Mouse (Mus musculus): ENCODE measurements around the gene Plekha5.

The Plekha5 gene

DNA sequence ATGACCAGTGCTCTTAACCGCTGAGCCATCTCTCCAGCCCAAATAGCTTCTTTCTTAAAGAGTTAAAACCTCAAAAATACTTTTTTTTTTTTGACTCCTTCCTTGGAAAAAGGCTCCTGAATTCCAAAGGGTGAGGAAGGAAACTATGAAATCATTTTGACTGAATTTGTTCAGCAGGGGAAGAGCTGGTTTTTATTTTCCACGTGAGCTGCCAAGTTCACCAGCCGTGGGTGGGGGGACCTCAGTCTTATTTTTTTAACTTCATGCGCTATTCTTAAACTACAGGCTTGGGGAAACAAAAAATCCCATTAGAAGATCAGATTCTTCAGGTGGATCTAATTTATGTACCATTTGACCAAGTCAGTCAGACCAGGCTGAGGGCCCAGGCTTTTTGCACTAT, 187.4 kb downstream of the Plekha5 start:
- no peak for DNase-seq (ENCODE audit: low read depth, low spot score)

DNA sequence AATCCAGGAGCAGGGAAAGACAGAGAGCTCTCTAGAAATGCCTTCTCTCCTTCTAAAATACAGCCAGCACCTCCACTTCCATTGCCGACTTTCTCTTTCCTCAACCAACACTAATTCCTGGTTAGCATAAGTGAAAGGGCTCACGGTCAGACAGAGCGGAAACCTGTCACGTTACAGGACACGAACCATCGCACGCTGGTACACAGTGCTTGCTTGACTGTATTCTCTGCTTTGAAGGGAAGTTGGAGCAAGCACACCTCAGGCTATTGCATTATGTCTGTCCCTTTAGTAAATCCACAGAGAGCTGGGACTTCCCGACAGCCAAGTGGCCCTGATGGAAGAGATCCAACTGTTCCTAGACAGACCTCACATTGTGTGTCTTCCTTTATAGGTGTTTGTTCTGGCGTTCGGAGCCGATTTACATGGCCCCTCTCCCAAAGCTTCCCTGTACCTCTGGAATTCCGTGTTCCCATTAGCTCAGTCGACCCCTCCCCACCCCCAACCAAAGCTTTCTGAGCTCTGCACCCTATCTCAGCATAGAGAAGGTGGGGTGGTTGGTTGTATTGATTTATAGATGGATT, 188.1 kb downstream of the Plekha5 start:
- no peak for DNase-seq (ENCODE audit: low read depth, low spot score)

DNA sequence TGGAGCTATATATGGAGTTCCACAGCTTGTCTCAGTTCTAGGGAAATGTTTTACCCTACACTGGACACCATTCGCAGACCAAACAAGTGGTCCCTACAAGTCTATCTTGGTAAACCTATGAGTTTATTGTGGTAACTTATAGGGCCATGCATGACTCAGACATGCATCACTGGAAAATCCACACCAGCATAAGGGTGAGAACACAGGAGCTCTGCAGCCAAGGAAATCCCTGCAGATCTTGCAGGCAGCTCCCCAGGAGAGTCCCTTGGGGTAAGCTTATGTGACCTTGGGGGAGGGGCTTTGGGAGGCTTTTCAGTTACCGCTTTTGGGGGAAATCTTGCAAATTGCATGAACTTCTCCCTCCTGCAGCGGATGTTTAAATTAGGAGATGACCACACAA, 190.0 kb downstream of the Plekha5 start:
- DNase-seq (ENCODE audit: low read depth, low spot score) = no peak

DNA sequence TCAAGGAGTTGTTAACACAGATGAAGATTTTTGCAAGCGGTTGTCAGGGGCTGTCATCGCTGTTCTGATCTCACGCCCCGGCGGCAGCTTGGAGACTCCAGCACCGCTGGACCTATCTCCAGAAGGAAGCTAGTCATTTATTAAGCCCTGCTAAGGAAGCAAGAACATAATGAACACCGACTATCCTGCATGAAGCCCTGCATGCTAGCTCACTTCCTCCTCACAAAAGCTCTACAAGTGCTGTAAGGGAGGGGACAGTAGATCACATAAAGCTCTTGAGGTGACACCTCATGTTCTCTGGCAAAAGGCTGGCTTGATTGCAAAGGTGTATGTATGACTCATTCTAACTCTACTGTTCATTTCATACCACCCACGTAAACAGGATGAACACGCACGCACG, 190.9 kb downstream of the Plekha5 start:
- DNase-seq (ENCODE audit: low read depth, low spot score) = no peak

DNA sequence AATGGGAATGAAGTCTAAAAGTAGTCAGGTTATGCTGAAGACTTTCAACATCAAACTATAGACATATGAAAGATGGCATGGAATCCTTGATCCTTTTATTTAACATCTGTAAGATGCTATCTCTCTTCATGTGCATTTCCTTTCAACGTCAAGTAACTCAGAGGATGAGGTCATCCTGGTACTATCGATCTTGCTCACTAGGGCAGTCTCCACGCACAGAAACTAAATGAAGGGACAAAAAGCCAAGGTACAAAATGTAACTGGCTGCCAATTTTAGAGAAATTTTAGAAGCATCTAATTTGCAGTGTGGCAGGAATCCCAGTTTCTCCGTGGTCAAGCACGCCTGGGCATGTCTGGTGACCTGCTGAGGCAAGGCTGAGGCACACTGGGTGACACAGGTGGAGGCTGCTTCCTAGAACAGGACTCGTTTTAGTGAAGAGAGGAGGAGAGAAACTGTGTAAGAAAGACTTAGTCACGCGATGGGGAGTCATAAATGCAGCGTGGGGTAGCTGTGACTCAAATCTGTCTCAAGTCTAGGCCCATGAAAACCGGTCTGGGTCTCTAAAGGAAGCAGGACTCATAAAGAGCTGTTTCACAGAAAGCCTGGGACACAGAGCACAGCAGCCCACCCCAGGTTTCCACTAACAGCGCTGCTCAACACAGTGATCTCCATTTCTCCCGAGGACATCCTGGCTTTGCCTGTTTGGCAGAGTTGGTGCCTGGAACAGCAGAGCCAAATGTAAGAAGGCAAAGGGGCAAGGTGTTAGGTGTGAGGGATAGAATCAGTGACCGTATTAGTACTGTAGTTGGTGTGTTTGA, 196.9 kb downstream of the Plekha5 start:
- DNase-seq (ENCODE audit: low read depth, low spot score) = no peak

DNA sequence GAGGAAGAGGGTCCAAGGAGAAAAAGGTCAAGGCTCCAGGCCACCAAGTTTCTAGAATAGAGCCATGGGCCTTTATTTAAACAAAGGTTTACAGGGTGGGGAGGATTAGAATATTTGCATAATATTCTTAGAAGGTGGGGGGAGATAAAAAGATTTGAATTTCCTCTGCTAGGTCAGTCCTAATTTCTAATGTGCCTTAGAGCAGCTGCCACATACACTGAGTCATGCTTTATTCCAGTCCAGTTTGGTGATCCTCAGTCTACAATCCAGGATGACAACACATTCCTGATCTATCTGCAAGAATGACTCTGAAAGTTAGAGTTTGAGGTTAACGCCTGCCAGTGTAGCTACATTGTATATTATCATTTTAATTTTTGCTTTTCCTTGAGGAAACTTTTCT, 197.8 kb downstream of the Plekha5 start:
- no peak for DNase-seq (ENCODE audit: low read depth, low spot score)

DNA sequence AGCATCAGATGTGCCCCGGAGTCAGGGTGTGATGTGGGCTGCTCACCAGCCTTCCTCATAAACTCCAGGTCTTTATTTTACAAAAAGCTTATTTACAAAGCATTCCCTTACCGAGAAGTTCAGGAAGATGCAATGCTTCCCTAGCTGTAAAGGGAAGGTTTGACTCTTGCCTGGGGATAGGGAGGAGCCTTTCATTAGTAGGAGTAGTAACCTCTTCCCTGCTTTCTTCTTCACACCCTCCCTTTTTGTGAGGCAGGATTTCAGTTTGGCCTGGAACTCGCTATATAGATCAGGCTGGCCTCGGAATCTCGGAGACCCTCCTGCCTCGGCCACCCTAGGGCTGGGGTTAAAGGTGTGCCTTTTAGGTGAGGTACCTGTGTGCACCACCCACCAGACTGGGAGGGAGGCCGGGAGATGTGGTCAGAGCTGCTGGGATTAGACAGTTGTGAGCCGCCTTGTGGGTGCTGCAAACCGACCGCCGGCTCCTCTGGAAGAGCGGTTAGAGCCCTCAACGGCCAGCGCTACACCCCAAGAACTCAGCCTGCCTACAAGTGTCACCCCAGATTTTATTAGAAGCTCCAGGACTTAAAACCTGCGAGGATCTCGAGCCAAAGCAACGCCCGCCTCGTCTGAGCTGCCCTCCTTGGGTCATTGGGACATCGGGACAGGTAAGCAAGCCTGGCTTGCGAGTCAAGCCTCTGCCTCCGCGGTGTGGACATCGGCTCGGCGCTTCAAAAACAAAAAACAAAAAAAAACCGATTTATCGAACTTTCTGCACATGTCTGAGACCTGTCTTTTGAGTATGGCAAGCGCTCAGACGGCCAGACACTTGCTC, 198.8 kb downstream of the Plekha5 start, which contains the start of gene Aebp2:
Gene Aebp2, plus strand, starts transcription at position 273 of the 835 bp plus-strand sequence.
- no peak for DNase-seq (ENCODE audit: low read depth, low spot score)

DNA sequence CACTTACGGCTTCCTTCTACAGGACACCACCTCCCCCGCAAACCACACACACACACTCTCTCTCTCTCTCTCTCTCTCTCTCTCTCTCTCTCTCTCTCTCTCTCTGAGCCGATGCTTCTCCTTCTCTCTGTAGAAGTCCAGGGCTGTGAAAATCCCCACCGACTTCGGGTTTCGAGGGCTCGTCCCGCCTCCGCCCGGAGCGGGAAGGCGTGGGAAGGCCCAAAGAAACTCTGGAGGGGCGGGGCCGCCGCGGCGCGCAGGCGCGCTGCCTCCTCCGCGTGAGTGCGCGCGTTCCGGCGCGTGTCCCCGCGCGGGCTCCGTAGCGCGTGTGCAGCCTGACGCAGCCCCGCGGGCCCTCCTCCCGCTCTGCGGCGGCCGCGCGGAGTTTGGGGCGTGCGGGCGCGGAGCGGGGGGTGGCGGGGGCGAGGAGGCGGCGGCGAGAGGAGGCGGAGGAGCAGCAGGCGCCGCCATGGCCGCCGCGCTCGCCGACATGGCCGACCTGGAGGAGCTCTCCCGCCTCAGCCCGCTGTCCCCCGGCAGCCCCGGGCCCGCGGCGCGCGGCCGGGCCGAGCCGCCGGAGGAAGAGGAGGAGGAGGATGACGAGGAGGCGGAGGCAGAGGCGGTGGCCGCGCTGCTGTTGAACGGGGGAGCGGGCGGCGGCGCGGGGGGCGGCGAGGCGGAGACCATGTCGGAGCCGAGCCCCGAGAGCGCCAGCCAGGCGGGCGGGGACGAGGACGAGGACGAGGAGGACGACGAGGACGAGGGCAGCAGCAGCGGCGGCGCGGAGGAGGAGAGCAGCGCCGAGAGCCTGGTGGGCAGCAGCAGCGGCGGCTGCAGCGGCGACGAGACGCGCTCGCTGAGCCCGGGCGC, 199.6 kb downstream of the Plekha5 start:
- peak; percentile 89 for DNase-seq (ENCODE audit: low read depth, low spot score)

DNA sequence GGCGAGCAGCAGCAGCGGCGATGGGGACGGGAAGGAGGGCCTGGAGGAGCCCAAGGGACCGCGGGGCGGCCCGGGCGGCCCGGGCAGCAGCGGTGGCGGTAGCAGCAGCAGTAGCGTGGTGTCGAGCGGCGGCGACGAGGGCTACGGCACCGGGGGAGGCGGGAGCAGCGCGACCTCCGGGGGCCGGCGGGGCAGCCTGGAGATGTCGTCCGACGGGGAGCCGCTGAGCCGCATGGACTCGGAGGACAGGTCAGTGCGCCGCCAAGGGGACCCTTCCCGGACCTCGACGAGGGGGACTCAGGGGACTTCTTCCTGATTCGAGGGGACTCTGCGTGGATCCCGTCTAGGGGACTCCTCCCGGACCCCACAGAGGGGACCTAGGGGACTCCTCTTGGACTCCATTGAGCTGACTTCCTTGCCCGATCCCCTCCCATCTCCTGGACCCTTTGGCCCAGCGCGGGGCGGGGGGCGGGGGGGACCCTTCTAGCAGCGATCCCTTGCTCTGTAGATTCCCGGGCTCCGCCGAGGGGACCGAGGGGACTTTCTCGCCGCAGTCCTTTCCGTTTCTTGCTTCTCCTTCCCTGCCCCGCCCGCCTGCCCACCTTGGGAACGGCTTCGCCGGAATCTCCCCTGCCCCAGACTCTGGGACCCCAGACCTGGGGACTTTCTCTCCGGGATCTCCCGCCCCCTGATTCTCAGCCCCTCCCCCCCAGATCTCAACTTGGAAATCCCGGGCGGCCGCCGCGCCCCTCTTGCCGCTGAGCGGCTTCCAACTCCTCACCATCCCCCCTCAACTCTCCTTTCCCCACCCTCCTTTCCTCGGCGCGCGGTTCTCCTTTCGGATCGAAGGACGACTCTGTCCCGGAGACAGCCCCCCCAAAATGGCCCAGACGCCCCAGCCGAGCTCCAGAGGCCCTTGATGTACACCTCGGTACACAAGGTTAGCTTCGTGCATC, 200.5 kb downstream of the Plekha5 start:
- DNase-seq (ENCODE audit: low read depth, low spot score) = no peak

DNA sequence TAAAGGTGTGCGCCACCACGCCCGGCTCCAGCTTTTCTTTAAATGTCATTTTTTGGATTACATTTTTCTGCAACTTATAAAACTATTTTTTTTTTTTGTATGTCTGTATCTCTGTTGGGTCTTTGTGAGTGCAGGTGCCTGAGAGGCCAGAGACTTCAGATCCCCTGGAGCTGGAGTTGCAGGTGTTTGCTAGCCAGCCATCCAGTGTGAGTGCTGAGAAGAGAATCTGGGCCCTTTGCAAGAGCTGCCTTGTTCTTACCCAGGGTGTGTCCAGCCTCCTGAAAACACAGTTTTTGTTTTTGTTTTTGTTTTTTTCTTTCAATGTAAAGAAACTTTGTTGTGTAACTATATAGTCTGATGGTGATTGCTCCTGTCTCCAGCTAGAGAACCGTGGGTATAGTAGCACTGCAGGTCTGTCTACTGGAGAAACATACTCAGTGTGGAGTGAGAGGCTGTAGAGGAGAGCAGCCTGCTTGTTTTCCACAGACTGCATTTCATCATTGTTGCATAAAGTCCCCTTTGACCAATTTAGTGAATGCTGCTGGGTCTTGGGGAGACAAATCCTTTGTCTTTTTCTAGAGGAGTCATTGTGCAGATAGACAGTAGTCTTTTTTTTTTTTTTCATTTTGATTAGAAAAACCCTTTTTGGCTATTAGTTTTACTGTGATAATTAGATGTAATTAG, 205.5 kb downstream of the Plekha5 start:
- no peak for DNase-seq (ENCODE audit: low read depth, low spot score)

DNA sequence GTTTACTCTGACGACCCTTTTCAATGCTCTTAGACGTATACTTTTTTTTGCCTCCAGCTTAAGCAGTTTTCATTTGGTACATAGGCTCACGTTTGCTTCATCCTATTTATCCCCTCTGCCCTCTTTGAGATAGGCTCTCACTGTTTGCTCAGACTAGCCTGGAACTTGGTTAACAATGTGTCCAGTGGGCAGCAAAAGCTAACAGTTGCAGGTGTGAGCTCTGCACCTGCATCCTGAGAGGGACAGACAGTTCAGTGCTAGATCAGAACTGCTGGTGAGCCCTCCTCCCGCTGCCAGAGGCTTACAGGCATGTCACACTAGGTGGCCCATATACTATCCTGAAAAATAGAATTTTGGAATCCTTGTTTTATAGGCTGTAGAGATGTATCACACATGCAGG, 206.5 kb downstream of the Plekha5 start:
- DNase-seq (ENCODE audit: low read depth, low spot score) = no peak

DNA sequence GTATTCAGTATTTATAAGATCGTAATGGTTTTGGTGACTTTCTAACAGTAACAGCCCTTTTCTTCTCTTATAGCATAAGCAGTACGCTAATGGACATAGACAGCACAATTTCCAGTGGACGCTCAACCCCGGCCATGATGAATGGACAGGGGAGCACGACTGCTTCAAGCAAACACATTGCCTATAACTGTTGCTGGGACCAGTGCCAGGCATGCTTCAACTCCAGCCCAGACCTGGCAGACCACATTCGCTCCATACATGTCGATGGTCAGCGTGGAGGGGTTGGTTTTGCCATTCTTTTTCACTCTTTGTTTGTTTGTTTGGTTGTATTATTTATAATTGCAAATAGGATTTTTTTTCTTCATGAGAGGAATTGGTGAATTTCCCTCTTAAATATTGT, 209.8 kb downstream of the Plekha5 start:
- no peak for DNase-seq (ENCODE audit: low read depth, low spot score)

DNA sequence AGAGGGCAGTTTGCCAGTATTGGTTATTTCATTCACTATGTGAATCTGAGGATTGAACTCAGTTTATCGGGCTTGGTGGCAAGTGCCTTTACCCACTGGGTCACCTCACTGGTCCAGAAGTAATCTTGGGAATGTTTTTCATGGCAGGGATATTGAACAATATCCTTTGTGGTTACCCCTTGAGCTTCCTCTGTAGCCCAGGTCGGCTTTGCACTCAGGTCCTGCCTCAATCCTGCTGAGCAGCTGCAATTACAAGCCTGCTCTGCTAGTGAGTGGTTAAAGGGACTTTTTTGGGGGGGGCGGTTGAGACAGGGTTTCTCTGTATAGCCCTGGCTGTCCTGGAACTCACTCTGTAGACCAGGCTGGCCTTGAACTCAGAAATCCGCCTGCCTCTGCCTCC, 212.4 kb downstream of the Plekha5 start:
- no peak for DNase-seq (ENCODE audit: low read depth, low spot score)

DNA sequence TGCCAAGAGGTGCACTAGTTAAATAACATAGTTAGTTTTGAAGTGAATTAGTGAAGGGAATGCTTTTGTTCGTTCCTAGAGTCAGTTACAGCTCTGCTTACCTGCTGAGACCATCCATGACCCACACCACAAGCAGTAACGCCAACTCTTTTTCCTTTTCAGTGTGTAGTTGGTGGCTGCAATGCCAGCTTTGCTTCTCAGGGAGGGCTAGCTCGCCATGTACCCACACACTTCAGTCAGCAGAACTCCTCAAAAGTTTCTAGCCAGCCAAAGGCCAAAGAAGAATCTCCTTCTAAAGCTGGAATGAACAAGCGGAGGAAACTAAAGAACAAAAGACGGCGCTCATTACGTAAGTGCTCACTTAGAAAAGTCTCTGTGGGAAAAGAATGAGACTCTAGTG, 218.2 kb downstream of the Plekha5 start:
- DNase-seq (ENCODE audit: low read depth, low spot score) = no peak

DNA sequence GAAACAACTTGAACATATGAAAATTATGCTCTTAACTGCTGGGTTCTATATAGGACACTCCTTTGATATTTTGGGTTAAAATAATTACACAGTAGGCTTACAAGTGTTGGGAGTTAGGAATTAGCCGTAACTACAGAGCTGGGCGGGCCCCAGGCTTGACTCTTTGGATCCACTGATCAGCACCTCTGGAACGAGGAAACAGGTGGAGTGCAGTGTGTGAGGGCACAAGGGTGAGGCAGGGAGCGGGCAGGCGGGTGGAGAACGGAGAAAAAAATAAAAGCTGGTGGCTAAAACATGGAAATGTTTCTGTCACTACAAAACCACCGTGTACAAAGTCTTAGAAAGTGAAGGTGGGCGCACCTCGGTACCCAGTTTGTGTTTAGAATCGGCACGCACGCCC, 218.8 kb downstream of the Plekha5 start:
- no peak for DNase-seq (ENCODE audit: low read depth, low spot score)

DNA sequence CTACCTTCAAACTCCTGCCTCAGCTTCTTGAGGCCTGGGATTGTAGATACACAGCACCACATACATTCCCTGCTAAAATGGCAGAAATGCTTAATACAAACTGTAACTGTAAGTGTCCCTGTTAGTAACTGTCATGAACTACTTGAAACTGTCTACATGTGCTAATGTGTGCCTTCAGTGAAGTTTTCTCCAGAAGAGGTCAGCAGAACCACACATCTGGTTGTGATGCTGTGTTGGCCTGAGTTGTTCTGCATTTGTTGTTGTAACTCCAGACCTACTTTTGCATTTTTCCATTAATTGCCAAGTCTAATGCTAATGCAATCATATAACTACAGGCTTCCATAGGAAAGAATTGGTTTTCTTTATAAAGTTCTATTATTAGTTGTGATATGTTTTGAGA, 222.1 kb downstream of the Plekha5 start:
- DNase-seq (ENCODE audit: low read depth, low spot score) = no peak

All from retina, adult 2 months (tissue).